Mouse (Mus musculus) heart, postnatal 0 days (tissue): ENCODE results near the gene Cdt1. TPM values are rescaled to one million over a fixed set of nuclear protein-coding genes. Genes with fewer than 3 reads are reported as not detected.
A peak's percentile ranks its signal among the peaks of the same experiment; 100 is the strongest.

ENCODE experiments used
- ATAC-seq: fragments of 200-750 bp; cut with Nextera tagmentation; 2 replicates; pipeline ENCODE4 v1.8.0; 2017; ENCODE audit warnings: low read depth, moderate number of reproducible peaks, moderate library complexity; ENCODE audit not compliant: insufficient read depth
- DNase-seq: peaks from one replicate; pipeline ENCODE4 v3.0.0-alpha.2; 2016; ENCODE audit warnings: low spot score
- H3K27ac ChIP-seq: fragments of 300-500 bp; sonication (generic); 2 replicates; pipeline ENCODE4 v1.5.1; 2014; ENCODE audit warnings: low read depth, mild to moderate bottlenecking
- H3K27me3 ChIP-seq: fragments of 300-500 bp; sonication (generic); 2 replicates; pipeline ENCODE4 v1.6.1; 2014; ENCODE audit warnings: low read length, mixed read lengths; ENCODE audit not compliant: control insufficient read depth, insufficient read depth
- H3K36me3 ChIP-seq: fragments of 300-500 bp; sonication (generic); replicated peaks from 2 replicates; pipeline ENCODE4 v1.6.1; 2014; ENCODE audit warnings: low read length, mixed read lengths; ENCODE audit not compliant: control insufficient read depth, insufficient read depth
- H3K4me1 ChIP-seq: fragments of 300-500 bp; sonication (generic); 2 replicates; pipeline ENCODE4 v1.6.1; 2014; ENCODE audit warnings: antibody characterized with exemption; ENCODE audit not compliant: control insufficient read depth, insufficient read depth
- H3K4me2 ChIP-seq: fragments of 300-500 bp; sonication (generic); 2 replicates; pipeline ENCODE4 v1.6.1; 2014; ENCODE audit warnings: low read depth, mild to moderate bottlenecking, low read length, moderate library complexity
- H3K4me3 ChIP-seq: fragments of 300-500 bp; sonication (generic); 2 replicates; pipeline ENCODE4 v1.5.1; 2014; ENCODE audit warnings: low read depth, low read length
- H3K9ac ChIP-seq: fragments of 300-500 bp; sonication (generic); replicated peaks from 2 replicates; pipeline ENCODE4 v1.6.1; 2014; ENCODE audit warnings: low read depth, low read length, mixed read lengths
- H3K9me3 ChIP-seq: fragments of 300-500 bp; sonication (generic); replicated peaks from 2 replicates; pipeline ENCODE4 v1.6.1; 2016; ENCODE audit warnings: low read length; ENCODE audit not compliant: control insufficient read depth
- CTCF ChIP-seq: IDR thresholded peaks from 2 replicates; pipeline ENCODE4 v1.5.1; 2016; ENCODE audit warnings: antibody characterized with exemption, control low read depth, low read depth
- EP300 ChIP-seq: IDR thresholded peaks from 2 replicates; pipeline ENCODE4 v1.6.1; 2016; ENCODE audit warnings: antibody characterized with exemption, low read depth
- WGBS: fragments of 180-500 bp; shearing (Covaris S2); extraction: QIAGEN DNeasy Blood & Tissue Kit; methylation state at CpG from one replicate; pipeline ENCODE4 v1.1.7; 2014; 5-methylcytosine and 5-hydroxymethylcytosine counted together
- polyA plus RNA-seq: library from polyadenylated mRNA; unstranded; fragments of >200 nt; fragmentation: Nextera tagmentation; extraction: Ambion mirVana; gene quantifications from 2 replicates; pipeline ENCODE4 v1.2.1, GENCODE M21; 2015
- total RNA-seq: library from RNA; depleted of rRNA; stranded (reverse); fragments of >200 nt; gene quantifications from 2 replicates; pipeline ENCODE4 v1.2.3, GENCODE M21; 2014; ENCODE audit warnings: low replicate concordance

Cdt1 gene
- total and polyA plus RNA-seq, 2 experiments from 2014 or later, result 9.9 to 27.5 TPM

GRCm38 (mm10) chr8:122525004-122525403 lies 42.8 kb upstream of the Cdt1 start:
- H3K4me3 ChIP-seq, result no peak overlapping the region
- H3K27ac ChIP-seq, result peak overlapping the region; percentile 88
- H3K36me3 ChIP-seq, result no peaks in the 10 kb centered on the region
- peaks cover 56% of the 10 kb centered on the region for H3K4me1 ChIP-seq
- H3K9me3 ChIP-seq, result no peaks in the 10 kb centered on the region
- TF ChIP-seq EP300 (no peak), CTCF (no peak)
- WGBS, result 74% methylated on average over 6 of the region's 6 CpGs
- H3K4me2 ChIP-seq, result no peak overlapping the region
- H3K9ac ChIP-seq, result no peak overlapping the region
- DNase-seq (no peak), ATAC-seq (no peak)
- H3K27me3 ChIP-seq, result no peaks in the 10 kb centered on the region

- Histone ChIP-seq H3K9me3 (no peaks in the 10 kb centered on the region), H3K36me3 (no peaks in the 10 kb centered on the region), H3K27ac (peak overlapping the region; percentile 88), H3K27me3 (no peaks in the 10 kb centered on the region), H3K4me1 (peaks cover 55% of the 10 kb centered on the region), H3K4me3 (no peak overlapping the region), H3K9ac (0 out of 2 replicates have a peak overlapping the region, but pooled peaks have one; percentile 30), H3K4me2 (peak overlapping the region; percentile 16; the same call in 1 of the 2 replicates)
- no peak for DNase-seq
- ATAC-seq, result no peak
- WGBS, result 27% methylated on average over 3 of the region's 3 CpGs
- no peak for TF ChIP-seq EP300
- no peak for TF ChIP-seq CTCF
These were observed 41.7 kb upstream of the Cdt1 start for GRCm38 (mm10) chr8:122526084-122526483.

GRCm38 (mm10) chr8:122526526-122527170 lies 41.2 kb upstream of the Cdt1 start:
- H3K4me3 ChIP-seq, result no peak overlapping the region
- H3K27ac ChIP-seq, result peak overlapping the region; percentile 88
- TF ChIP-seq EP300 (peak; percentile 39; the same call in 1 of the 2 replicates), CTCF (no peak)
- H3K36me3 ChIP-seq, result no peaks in the 10 kb centered on the region
- ATAC-seq (peak; percentile 70; the same call in 1 of the 2 replicates), DNase-seq (peak; percentile 63)
- H3K9ac ChIP-seq, result peak overlapping the region; percentile 30
- H3K9me3 ChIP-seq, result no peaks in the 10 kb centered on the region
- peak overlapping the region; percentile 16; the same call in 1 of the 2 replicates for H3K4me2 ChIP-seq
- 26% methylated on average over 7 of the region's 7 CpGs for WGBS
- no peaks in the 10 kb centered on the region for H3K27me3 ChIP-seq
- H3K4me1 ChIP-seq, result peaks cover 55% of the 10 kb centered on the region

GRCm38 (mm10) chr8:122527937-122528336 lies 39.9 kb upstream of the Cdt1 start:
- TF ChIP-seq EP300 (no peak), CTCF (no peak)
- WGBS, result 94% methylated on average over 3 of the region's 3 CpGs
- H3K36me3 ChIP-seq, result no peaks in the 10 kb centered on the region
- H3K9ac ChIP-seq, result no peak overlapping the region
- no peak overlapping the region for H3K4me3 ChIP-seq
- 0 out of 2 replicates have a peak overlapping the region, but pooled peaks have one; percentile 88 for H3K27ac ChIP-seq
- no peaks in the 10 kb centered on the region for H3K9me3 ChIP-seq
- no peaks in the 10 kb centered on the region for H3K27me3 ChIP-seq
- ATAC-seq, result no peak
- no peak overlapping the region for H3K4me2 ChIP-seq
- peaks cover 50% of the 10 kb centered on the region for H3K4me1 ChIP-seq
- no peak for DNase-seq

- 85% methylated on average over 4 of the region's 4 CpGs for WGBS
- no peak for ATAC-seq
- no peak overlapping the region for H3K9ac ChIP-seq
- TF ChIP-seq EP300 (no peak), CTCF (no peak)
- no peak overlapping the region for H3K27ac ChIP-seq
- no peaks in the 10 kb centered on the region for H3K9me3 ChIP-seq
- H3K4me1 ChIP-seq, result peaks cover 38% of the 10 kb centered on the region
- no peaks in the 10 kb centered on the region for H3K27me3 ChIP-seq
- H3K4me2 ChIP-seq, result no peak overlapping the region
- H3K4me3 ChIP-seq, result no peak overlapping the region
- H3K36me3 ChIP-seq, result no peaks in the 10 kb centered on the region
- DNase-seq, result no peak
These were observed 38.7 kb upstream of the Cdt1 start for GRCm38 (mm10) chr8:122529159-122529558.

- H3K4me2 ChIP-seq, result peak overlapping the region; percentile 35
- no peaks in the 10 kb centered on the region for H3K9me3 ChIP-seq
- no peak overlapping the region for H3K9ac ChIP-seq
- no peak overlapping the region for H3K4me3 ChIP-seq
- peak overlapping the region; percentile 82 for H3K27ac ChIP-seq
- peaks cover 17% of the 10 kb centered on the region for H3K4me1 ChIP-seq
- DNase-seq (peak; percentile 28), ATAC-seq (peak; percentile 44)
- peak; percentile 50; the same call in 1 of the 2 replicates for TF ChIP-seq EP300
- TF ChIP-seq CTCF, result no peak
- H3K27me3 ChIP-seq, result no peaks in the 10 kb centered on the region
- no peaks in the 10 kb centered on the region for H3K36me3 ChIP-seq
- WGBS, result 57% methylated on average over 8 of the region's 8 CpGs
These were observed 36.5 kb upstream of the Cdt1 start for GRCm38 (mm10) chr8:122531312-122531711.
